Mouse (Mus musculus) c-Kit-positive CD71-positive TER-119-negative erythroid progenitor cells, embryonic 14.5 days (primary cell): ENCODE measurements around the gene Prdx2.

Experiments
- DNase-seq: peaks from one replicate; pipeline ENCODE4 v3.0.0-alpha.2; 2013; ENCODE audit warnings: low read depth

Prdx2 gene

DNA sequence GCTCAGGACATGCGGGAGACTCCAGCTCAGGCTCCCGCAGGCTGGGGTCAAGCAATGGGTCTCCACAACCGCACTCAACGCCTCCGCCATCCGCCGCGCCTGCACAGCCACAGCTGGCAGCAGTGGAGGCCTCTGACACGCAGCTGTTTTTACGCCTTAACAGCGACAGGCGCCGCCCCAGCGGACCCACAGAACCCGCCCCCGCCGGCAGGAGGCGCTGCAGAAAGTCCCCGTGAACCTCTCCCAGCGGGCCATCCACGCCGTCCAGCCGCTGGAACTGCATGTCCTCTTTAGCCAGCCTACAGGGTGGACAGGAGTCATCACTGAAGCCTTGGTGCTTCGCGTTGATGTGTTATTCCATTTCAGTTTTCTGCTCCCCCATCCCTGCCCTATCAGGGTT, 38.3 kb downstream of the Prdx2 start:
- no peak for DNase-seq

DNA sequence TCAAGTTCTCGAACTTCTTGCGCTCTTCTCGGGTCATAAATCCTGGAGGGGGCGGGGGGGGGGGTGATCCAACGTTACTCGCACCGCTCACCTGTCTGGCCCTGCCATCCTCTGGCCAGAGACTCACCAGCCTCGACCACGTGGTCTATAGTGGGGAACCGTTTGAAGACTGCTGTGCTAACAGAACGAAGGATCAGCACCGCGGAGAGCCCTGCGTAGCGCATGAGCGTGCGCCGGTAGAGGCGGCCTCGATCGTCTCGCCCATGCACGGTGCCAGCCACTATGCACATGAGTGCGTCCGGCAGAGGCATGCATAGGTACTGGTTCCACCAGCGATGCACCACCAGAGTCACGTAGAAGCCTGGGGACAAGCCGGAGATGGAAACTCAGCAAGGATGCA, 41.9 kb downstream of the Prdx2 start:
- no peak for DNase-seq

DNA sequence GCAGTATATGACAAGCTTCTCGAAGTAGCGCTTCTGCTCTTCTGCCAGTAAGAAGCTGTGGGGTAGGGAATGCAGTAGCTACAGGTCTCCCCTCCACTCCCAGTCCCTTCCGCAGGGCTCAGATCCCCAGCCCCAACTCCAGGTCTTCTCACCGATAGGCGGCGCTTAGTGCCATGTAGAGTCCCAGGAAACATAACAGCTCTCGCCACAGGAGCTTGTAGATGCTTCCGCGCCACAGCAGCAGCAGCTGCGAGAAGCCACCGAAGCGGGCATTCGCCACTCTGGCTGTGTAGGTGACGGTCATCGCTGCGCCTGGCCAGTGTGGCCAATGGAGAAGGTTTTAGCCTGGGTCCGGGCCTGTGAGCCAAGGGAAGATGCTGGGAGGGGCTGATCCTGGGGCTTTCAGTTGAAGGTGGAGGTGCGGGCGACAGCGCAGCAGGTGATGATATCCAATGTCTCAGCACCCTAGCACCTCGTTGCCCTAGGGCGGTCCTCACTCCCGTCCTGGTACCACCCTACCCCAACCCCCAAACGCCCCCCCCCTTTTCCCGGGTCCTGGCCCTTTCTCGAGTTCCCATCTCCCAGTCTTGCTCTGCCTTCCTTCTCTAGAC, 43.9 kb downstream of the Prdx2 start:
- DNase-seq = peak; percentile 60

DNA sequence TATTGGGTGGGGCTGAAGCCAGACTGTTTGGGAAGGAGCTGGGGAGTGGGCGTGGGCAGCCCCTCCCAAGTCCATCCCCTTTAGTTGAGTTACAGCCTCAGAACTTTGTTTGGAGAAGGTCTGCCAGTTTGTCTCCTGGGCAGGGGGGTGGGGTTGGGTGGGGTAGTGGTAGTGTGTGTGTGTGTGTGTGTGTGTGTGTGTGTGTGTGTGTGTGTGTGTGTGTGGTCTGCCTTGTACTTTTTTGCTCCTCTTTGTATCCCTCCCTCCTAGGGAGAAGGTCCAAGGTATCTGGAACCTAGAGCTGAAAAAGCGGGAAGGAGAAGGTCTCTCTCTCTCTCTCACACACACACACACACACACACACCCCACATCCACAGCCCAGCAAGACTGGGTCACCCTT, 45.0 kb downstream of the Prdx2 start, which contains the start of gene Best2:
Best2 (minus strand) TSS at position 101 of the 400 bp plus-strand sequence.
- DNase-seq = no peak

DNA sequence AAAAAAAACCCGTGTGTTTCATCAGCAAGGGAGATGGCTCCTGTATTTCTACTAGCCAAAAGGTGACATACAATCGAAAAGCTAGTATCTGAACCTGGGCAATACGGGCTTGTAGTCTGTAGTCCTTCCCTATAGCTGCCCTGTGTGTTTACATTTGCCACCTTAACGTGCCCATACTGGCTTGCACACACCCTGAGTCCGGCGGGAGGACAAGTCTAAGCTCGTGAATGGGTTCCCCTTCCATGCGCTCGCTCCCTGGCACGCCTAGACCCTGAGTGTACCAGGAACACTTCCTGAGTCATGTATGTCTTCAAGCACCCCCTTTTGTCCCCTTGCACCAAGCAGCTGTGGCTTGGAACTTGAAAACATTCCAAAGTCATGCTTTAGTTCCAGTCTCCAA, 47.3 kb downstream of the Prdx2 start:
- no peak for DNase-seq

DNA sequence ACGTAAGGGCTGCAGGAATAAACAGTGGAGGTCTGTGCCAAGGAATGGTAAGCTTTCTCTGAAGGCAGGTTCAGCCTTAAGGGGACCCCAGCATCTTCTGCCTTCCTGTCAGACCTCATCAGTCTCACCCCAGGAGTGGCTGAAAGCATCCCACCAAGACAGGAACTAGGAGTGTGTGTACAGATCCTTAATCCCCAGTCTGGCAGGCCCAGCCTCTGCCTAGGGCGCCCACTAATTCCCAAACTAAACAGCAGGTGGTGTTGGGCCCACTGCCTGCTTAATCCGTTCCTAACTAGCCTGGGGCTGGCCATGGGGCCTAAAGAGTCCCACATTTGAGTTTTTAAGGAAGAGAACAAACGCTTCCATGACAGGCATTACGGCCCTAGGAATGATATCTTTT, 47.8 kb downstream of the Prdx2 start:
- DNase-seq = no peak

DNA sequence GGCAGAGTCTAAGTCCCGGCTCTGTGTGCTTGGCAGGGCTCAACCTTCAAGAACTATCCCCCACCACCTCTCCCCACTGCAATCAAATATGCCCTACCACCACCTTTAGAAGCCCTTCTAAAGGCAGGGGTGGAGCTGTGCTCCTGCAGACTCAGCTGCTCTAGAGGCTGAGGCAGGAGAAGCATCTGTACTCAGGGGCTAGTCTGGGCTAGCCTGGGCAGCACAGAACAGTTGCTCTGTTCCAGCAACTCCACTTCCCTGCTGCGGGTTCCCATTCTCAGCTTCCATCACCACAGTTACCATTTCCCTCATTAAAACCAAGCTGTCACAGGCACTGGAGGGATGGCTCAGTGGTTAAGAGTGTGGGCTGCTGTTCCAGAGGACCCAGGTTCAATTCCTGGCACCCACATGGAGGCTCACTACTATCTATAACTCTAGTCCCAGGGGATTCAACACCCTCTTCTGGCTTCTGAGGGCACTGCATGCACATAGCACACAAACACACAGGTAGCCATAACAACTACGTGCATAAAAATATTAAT, 52.2 kb downstream of the Prdx2 start:
- DNase-seq = no peak

DNA sequence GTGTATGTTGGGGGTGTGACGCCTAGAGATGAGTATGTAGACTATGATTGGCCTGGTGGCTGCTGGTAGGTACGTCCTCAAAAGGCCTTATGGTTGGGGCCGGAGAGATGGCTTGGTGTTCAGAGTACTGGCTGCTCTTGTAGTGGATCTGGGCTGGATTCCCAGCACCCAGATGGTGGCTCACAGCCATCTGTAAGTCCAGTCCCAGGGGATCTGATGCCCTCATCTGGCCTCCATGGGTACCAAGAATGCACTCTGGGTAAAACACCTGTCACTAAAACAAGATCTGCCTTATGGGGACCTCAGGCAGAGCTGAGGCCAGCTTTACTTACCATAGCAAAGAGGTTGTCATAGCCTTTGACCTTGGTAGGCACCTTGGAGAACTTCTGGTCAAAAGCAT, 54.5 kb downstream of the Prdx2 start:
- no peak for DNase-seq
